Mouse (Mus musculus) gastrocnemius, postnatal 10 days (tissue): Measurements from ENCODE around the gene Dbn1. TPM values are rescaled to one million over a fixed set of nuclear protein-coding genes. Genes with fewer than 3 reads are reported as not detected.

Experiments
- DNase-seq: peaks from one replicate; pipeline ENCODE4 v3.0.0; 2021; ENCODE audit warnings: mixed read lengths
- long read RNA-seq, 2 experiments: library from polyadenylated mRNA; stranded (forward); transcript quantifications; one replicate each; pipeline ENCODE4 v2.0.0; 2021
- total RNA-seq, 2 experiments: library from RNA; stranded (reverse); gene quantifications; 2 replicates each; pipeline ENCODE4 v1.2.3; 2021

Dbn1 gene
- total RNA-seq, result 10 to 100 TPM; 52.6 to 71.2 TPM
- long read RNA-seq, experiment 1, transcript Dbn1-202 (14 exons, 2,378 nt), result minor isoform, 32 of 139 reads
- long read RNA-seq, experiment 1, transcript Dbn1-201 (15 exons, 3,078 nt), result minor isoform, 7 of 139 reads
- long read RNA-seq, experiment 1, transcript Dbn1-203 (14 exons, 2,940 nt), result major isoform, 55 of 139 reads
- long read RNA-seq, experiment 1, partial matches to known transcripts, result 30 of 139 reads
- long read RNA-seq, experiment 1, other reads (novel, unspliced or antisense), result 15 of 139 reads
- long read RNA-seq, experiment 2, transcript Dbn1-202 (14 exons, 2,378 nt), result minor isoform, 14 of 64 reads
- long read RNA-seq, experiment 2, transcript Dbn1-203 (14 exons, 2,940 nt), result major isoform, 22 of 64 reads
- long read RNA-seq, experiment 2, partial matches to known transcripts, result 14 of 64 reads
- long read RNA-seq, experiment 2, other reads (novel, unspliced or antisense), result 11 of 64 reads

GRCm38 (mm10) chr13:55487578-55488498, at the start of gene Dbn1:
TSS of gene Dbn1 (minus strand) at chr13:55488111.
- peak; percentile 70 for DNase-seq

- DNase-seq, result peak; percentile 96
These were observed 48.6 kb upstream of the Dbn1 start, which contains the start of gene Ddx41 for GRCm38 (mm10) chr13:55536194-55537175. TSS of gene Ddx41 (minus strand) at chr13:55536658.

GRCm38 (mm10) chr13:55535796-55536193, 47.9 kb upstream of the Dbn1 start:
- no peak for DNase-seq

GRCm38 (mm10) chr13:55535191-55535590, 47.3 kb upstream of the Dbn1 start:
- DNase-seq, result no peak

- DNase-seq, result no peak
These were observed 41.4 kb upstream of the Dbn1 start, which contains the start of gene Dok3 for GRCm38 (mm10) chr13:55529198-55529915. TSS of gene Dok3 (minus strand) at chr13:55529296.

GRCm38 (mm10) chr13:55527834-55528772, 40.2 kb upstream of the Dbn1 start:
- DNase-seq, result no peak

GRCm38 (mm10) chr13:55527212-55527611, 39.3 kb upstream of the Dbn1 start:
- no peak for DNase-seq

GRCm38 (mm10) chr13:55525733-55526553, 38.0 kb upstream of the Dbn1 start:
- no peak for DNase-seq

- DNase-seq, result no peak
These were observed 36.2 kb upstream of the Dbn1 start for GRCm38 (mm10) chr13:55523951-55524600.

GRCm38 (mm10) chr13:55523278-55523677, 35.4 kb upstream of the Dbn1 start:
- peak; percentile 45 for DNase-seq

- no peak for DNase-seq
These were observed 34.8 kb upstream of the Dbn1 start for GRCm38 (mm10) chr13:55522730-55523129.

GRCm38 (mm10) chr13:55519606-55520005, 31.7 kb upstream of the Dbn1 start:
- no peak for DNase-seq

GRCm38 (mm10) chr13:55516955-55517354, 29.0 kb upstream of the Dbn1 start:
- DNase-seq, result peak; percentile 94

- DNase-seq, result no peak
These were observed 25.9 kb upstream of the Dbn1 start for GRCm38 (mm10) chr13:55513828-55514227.

- peak; percentile 96 for DNase-seq
These were observed 25.3 kb upstream of the Dbn1 start, which contains the start of gene Pdlim7 for GRCm38 (mm10) chr13:55513111-55513748. TSS of gene Pdlim7 (minus strand) at chr13:55513676.

- peak; percentile 68 for DNase-seq
These were observed 24.6 kb upstream of the Dbn1 start for GRCm38 (mm10) chr13:55512379-55513031.

GRCm38 (mm10) chr13:55511492-55511861, 23.6 kb upstream of the Dbn1 start:
- DNase-seq, result peak; percentile 33
